Mouse (Mus musculus) forebrain, embryonic 15.5 days (tissue): ENCODE data around the gene F7. TPM values are rescaled to one million over a fixed set of nuclear protein-coding genes. Genes with fewer than 3 reads are reported as not detected.

Experiments
- ATAC-seq: fragments of 200-750 bp; cut with Nextera tagmentation; replicated peaks from 2 replicates; pipeline ENCODE4 v1.8.0; 2017; ENCODE audit warnings: mild to moderate bottlenecking, moderate TSS enrichment, moderate library complexity
- H3K27ac ChIP-seq: fragments of 300-500 bp; sonication (generic); replicated peaks from 2 replicates; pipeline ENCODE4 v1.5.1; 2015; ENCODE audit warnings: mild to moderate bottlenecking, inconsistent platforms
- H3K27me3 ChIP-seq: fragments of 300-500 bp; sonication (generic); 2 replicates; pipeline ENCODE4 v1.6.1; 2015; ENCODE audit warnings: inconsistent platforms
- H3K36me3 ChIP-seq: fragments of 300-500 bp; sonication (generic); 2 replicates; pipeline ENCODE4 v1.6.1; 2015; ENCODE audit warnings: mild to moderate bottlenecking, inconsistent platforms
- H3K4me1 ChIP-seq: fragments of 300-500 bp; sonication (generic); 2 replicates; pipeline ENCODE4 v1.6.1; 2015; ENCODE audit warnings: inconsistent platforms
- H3K4me2 ChIP-seq: fragments of 300-500 bp; sonication (generic); replicated peaks from 2 replicates; pipeline ENCODE4 v1.6.1; 2015; ENCODE audit warnings: mild to moderate bottlenecking, inconsistent platforms
- H3K4me3 ChIP-seq: fragments of 300-500 bp; sonication (generic); 2 replicates; pipeline ENCODE4 v1.5.1; 2015; ENCODE audit warnings: mild to moderate bottlenecking, inconsistent platforms
- H3K9ac ChIP-seq: fragments of 300-500 bp; sonication (generic); replicated peaks from 2 replicates; pipeline ENCODE4 v1.6.1; 2015; ENCODE audit warnings: mild to moderate bottlenecking, inconsistent platforms
- H3K9me3 ChIP-seq: fragments of 300-500 bp; sonication (generic); 2 replicates; pipeline ENCODE4 v1.6.1; 2016; ENCODE audit warnings: inconsistent platforms
- WGBS: fragments of 180-500 bp; shearing (Covaris S2); methylation state at CpG from one replicate; pipeline ENCODE4 v1.1.7; 2015; ENCODE audit warnings: mixed read lengths; 5-methylcytosine and 5-hydroxymethylcytosine counted together
- polyA plus RNA-seq: library from polyadenylated mRNA; unstranded; fragments of >200 nt; fragmentation: Nextera tagmentation; extraction: Ambion mirVana; gene quantifications from 2 replicates; pipeline ENCODE4 v1.2.1, GENCODE M21; 2015

The F7 gene
- 0.11 and 0.13 TPM in 2 replicates for polyA plus RNA-seq

DNA sequence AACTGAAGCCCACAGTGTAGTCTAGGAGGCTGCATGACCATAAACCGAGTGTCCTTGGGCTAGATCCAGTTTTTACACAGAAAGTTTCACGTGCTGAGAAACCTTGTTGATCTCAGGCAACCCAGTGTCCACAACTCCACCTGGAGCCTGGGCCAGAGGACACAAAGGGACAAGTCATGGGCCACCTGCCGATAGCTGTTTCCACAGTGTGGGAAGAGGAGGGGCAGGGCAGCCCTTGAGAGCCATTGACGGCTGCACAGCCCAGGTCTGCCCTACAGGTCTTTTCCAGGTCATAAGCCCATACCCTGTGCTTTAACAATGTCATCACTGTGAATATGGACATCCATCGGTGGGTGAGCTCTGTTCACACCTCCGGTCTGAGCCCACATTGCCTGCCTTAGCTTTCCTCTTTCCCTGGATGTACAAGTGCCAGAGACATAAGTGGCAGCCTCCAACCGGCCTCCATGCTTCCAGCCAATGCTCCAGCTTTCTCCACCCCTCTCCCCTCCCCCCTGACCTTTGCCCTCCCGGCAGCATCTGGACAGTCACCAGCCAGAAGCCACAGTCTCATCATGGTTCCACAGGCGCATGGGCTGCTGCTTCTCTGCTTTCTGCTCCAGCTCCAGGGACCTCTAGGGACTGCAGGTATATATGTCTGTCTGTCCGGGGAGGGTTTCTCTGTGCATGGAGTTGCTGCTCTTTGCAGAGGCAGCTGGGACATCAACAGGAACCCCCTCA lies at the start of gene F7:
TSS of gene F7 (plus strand) at position 548 of the 738 bp plus-strand sequence.
- Histone ChIP-seq H3K36me3 (peaks cover 4% of the 10 kb centered on the region), H3K27me3 (no peaks in the 10 kb centered on the region), H3K9me3 (no peaks in the 10 kb centered on the region), H3K4me3 (no peak within 1 kb of the TSS), H3K27ac (no peak within 1 kb of the TSS), H3K9ac (no peak within 1 kb of the TSS), H3K4me1 (no peaks in the 10 kb centered on the region), H3K4me2 (no peak within 1 kb of the TSS)
- WGBS = 71% methylated on average over 10 of the region's 10 CpGs
- no peak for ATAC-seq

DNA sequence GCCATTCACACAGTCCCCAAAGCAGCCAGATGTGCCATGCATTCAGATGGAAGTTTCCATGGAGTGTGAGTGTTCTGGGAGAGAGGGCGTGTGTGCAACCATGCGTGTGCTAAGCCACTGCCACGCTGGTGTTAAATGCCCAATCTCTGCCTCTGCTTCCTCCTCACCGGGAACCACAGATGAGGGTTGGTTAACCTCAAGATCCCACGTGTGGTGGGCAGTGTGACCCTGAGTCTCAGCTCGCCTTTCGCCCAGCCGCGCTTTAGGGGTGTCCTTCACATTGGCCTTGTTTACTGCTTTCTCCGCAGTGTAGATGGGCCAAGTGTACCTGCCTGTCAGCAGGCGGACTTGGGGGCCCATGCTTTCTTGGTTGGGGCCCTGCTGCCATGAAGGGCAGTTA lies 49.5 kb upstream of the F7 start:
- Histone ChIP-seq H3K4me2 (no peak overlapping the region), H3K9ac (no peak overlapping the region), H3K4me3 (no peak overlapping the region), H3K36me3 (peaks cover 48% of the 10 kb centered on the region), H3K4me1 (0 out of 2 replicates have a peak, but pooled peaks cover 3% of the 10 kb centered on the region), H3K27ac (no peak overlapping the region), H3K27me3 (no peaks in the 10 kb centered on the region), H3K9me3 (no peaks in the 10 kb centered on the region)
- ATAC-seq = no peak
- 85% methylated on average over 11 of the region's 11 CpGs for WGBS

DNA sequence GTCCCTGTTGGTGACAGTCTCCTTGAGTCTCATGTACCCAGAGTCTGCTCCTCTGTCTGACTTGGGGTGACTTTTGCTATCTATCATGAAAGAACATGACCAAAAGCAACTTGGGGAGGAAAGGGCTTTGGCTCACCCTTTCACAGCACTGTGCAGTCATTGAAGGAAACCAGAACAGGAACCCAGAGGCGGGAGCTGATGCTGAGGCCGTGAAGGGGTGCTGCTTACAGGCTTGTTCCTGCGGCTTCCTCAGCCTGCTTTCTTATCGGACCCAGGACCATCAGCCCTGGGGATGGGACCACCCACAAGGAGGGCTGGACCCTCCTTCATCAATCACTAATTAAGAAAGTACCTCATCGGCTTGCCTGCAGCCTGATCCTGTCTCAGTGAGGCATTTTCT lies 49.1 kb upstream of the F7 start:
- no peak overlapping the region for H3K4me2 ChIP-seq
- 79% methylated on average over 5 of the region's 5 CpGs for WGBS
- 0 out of 2 replicates have a peak, but pooled peaks cover 2% of the 10 kb centered on the region for H3K4me1 ChIP-seq
- peaks cover 52% of the 10 kb centered on the region for H3K36me3 ChIP-seq
- H3K27ac ChIP-seq = no peak overlapping the region
- no peak for ATAC-seq
- H3K9ac ChIP-seq = no peak overlapping the region
- no peaks in the 10 kb centered on the region for H3K27me3 ChIP-seq
- H3K9me3 ChIP-seq = no peaks in the 10 kb centered on the region
- H3K4me3 ChIP-seq = no peak overlapping the region

DNA sequence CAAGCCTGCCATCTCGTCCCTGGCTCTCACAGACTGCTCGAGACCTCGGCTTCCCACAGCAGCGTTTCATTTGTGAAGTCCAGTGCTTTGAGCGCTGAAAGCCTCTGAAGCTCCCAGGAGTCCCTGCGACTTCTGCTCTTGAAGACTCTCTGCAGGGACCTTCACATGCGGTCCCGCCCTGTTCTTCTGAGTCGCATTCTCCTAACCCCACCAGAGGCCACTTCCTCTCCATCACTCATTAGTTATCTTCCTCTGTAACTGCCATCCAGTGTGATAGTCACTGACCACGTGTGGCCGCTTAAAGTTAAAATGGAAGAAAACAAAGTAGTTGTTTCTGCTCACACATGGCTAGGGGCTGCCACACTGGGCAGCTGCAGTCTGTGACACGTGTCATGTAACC lies 48.5 kb upstream of the F7 start:
- Histone ChIP-seq H3K9me3 (no peaks in the 10 kb centered on the region), H3K4me1 (no peaks in the 10 kb centered on the region), H3K27me3 (no peaks in the 10 kb centered on the region), H3K4me3 (no peak overlapping the region), H3K27ac (no peak overlapping the region), H3K4me2 (no peak overlapping the region), H3K36me3 (peaks cover 57% of the 10 kb centered on the region), H3K9ac (no peak overlapping the region)
- WGBS = 89% methylated on average over 12 of the region's 12 CpGs
- ATAC-seq = no peak

DNA sequence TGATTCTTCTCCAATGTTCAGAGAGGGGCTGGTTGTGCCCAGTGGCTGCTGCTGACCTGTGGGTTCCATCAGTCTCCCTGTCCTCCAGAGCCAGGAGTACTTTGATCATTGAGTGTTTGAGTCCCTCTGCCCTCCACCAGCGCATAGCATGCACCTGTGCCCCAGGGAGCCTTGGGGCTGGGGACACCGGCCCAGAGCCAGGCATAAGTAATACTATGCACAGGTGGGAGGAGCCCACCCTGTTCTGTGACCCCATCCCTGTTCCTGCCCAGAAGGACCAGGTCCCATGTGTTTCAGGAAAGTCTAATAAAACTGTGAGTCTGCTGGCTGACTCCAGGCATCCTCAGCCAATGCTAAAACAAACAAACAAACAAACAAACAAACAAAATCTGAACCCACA lies 47.5 kb upstream of the F7 start:
- Histone ChIP-seq H3K4me1 (no peaks in the 10 kb centered on the region), H3K27ac (no peak overlapping the region), H3K4me2 (no peak overlapping the region), H3K4me3 (no peak overlapping the region), H3K36me3 (peaks cover 51% of the 10 kb centered on the region), H3K9ac (no peak overlapping the region), H3K27me3 (no peaks in the 10 kb centered on the region), H3K9me3 (no peaks in the 10 kb centered on the region)
- 83% methylated on average over 2 of the region's 2 CpGs for WGBS
- ATAC-seq = no peak

DNA sequence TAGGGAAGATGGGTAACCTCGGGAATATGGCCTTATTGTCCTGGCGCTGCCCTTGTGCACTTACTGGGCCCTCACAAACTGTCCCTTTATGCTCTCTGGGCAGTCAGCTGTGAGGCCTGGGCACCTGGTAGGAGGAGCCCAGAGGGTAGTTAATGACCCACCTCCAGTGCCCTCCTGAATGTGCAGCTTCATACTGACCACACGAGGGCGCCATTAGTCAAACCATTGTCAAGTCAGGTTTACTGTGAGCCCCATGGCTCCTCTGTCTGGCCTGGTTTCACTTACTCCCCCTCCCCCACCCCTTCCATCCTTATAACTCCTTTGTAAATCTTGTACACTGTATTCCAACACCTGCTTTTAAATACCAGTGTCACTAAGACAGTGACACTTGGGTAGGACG lies 47.1 kb upstream of the F7 start:
- H3K27ac ChIP-seq = no peak overlapping the region
- ATAC-seq = peak; percentile 23; the same call in 1 of the 2 replicates
- H3K36me3 ChIP-seq = peaks cover 49% of the 10 kb centered on the region
- H3K9ac ChIP-seq = no peak overlapping the region
- 34% methylated on average over 5 of the region's 5 CpGs for WGBS
- no peaks in the 10 kb centered on the region for H3K9me3 ChIP-seq
- H3K4me2 ChIP-seq = no peak overlapping the region
- no peak overlapping the region for H3K4me3 ChIP-seq
- no peaks in the 10 kb centered on the region for H3K27me3 ChIP-seq
- 0 out of 2 replicates have a peak, but pooled peaks cover 3% of the 10 kb centered on the region for H3K4me1 ChIP-seq

DNA sequence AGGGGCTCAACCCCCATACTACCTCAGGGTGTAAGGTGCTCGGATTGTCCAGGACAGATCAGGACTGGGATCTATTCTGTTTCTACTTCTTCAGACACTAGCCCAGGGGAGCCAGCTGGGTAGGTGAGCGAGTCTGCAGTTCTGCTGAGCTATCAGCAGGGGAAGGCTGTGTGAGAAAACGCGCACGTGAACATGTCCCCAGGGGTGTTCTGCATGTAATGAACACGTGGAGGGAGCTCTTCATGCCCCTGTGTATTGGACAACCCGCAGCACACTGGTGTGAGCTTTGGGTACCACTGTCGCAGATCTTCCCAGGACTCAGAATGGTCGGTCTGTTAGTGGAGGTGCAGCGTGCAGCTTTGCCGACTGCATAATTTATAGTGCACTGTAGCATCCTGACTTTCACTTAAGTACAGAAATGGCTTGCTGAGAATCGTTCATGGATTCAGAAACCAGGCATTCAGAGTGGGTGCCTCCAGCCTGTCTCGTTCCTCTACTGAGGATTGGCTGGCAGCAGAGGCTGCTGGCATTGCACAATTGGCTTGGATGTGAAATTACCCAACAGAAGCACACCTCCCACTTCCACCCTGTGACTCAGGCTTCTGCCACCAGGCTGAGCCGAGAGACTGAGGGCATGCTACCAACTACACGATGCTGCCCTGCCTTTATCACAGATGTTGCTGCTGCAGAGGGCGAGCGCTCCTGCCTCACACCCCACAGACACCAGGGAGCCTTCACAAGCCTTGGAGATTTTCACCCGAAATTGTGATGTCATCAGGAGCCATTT lies 42.0 kb upstream of the F7 start:
- peaks cover 32% of the 10 kb centered on the region for H3K36me3 ChIP-seq
- ATAC-seq = peak; percentile 54; the same call in 1 of the 2 replicates
- H3K4me3 ChIP-seq = no peak overlapping the region
- no peak overlapping the region for H3K9ac ChIP-seq
- H3K27me3 ChIP-seq = no peaks in the 10 kb centered on the region
- WGBS = 82% methylated on average over 18 of the region's 18 CpGs
- no peak overlapping the region for H3K4me2 ChIP-seq
- no peaks in the 10 kb centered on the region for H3K9me3 ChIP-seq
- peaks cover 6% of the 10 kb centered on the region; the same call in 1 of the 2 replicates for H3K4me1 ChIP-seq
- peak overlapping the region; percentile 38; the same call in 1 of the 2 replicates for H3K27ac ChIP-seq

DNA sequence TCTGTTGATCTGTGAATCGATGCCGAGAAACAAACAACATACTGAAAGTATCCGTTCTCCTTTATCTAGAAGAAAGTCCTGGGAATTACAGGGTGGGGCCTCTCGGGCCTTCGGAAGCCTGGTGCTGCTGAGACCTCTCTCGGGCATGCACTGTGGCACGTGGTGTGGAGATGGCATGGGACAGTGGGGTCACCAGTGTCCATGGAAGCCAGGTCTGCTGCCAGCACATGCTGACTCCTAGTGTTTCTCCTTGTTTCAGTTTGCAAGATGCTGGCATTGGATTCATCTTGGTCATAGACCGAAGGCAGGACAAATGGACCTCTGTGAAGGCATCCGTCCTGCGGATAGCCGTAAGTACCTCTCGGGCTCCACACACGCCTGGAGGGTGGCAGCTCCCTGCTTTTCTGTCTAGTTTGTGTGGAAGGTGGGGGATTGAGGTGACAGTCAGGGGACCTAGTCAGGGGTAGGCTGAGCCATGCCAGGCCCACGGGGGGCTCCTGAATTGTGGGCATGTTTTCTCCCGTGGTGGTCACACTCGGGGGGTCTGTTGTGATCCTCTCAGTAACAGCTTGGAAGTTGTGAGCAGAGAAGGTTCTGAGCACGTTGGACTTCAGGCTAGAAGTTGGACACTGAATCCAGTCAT lies 41.1 kb upstream of the F7 start:
- Histone ChIP-seq H3K4me3 (no peak overlapping the region), H3K4me2 (no peak overlapping the region), H3K27ac (no peak overlapping the region), H3K36me3 (peaks cover 32% of the 10 kb centered on the region), H3K4me1 (peaks cover 6% of the 10 kb centered on the region; the same call in 1 of the 2 replicates), H3K9ac (no peak overlapping the region), H3K9me3 (no peaks in the 10 kb centered on the region), H3K27me3 (no peaks in the 10 kb centered on the region)
- WGBS = 91% methylated on average over 17 of the region's 17 CpGs
- no peak for ATAC-seq

DNA sequence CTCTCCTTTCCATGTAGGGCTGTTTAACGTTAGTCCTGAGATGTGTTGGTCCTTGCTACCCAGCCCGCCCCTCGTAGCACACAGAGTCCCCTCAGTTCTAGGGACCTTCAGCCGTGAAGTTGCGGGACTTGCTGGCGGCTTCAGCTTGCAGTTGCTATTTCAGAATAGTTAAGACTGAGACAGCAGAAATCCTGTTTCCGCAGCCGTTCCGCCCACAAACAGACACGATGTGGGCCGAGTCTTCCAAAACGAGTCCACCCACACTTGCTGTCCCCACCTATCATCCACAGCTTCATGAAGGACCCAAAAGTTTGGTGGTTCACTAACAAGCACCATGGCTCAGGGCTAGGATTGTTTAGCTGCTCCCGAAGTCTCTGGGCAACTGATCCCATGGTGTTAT lies 40.6 kb upstream of the F7 start:
- H3K9me3 ChIP-seq = no peaks in the 10 kb centered on the region
- no peak overlapping the region for H3K4me3 ChIP-seq
- H3K36me3 ChIP-seq = peaks cover 32% of the 10 kb centered on the region

DNA sequence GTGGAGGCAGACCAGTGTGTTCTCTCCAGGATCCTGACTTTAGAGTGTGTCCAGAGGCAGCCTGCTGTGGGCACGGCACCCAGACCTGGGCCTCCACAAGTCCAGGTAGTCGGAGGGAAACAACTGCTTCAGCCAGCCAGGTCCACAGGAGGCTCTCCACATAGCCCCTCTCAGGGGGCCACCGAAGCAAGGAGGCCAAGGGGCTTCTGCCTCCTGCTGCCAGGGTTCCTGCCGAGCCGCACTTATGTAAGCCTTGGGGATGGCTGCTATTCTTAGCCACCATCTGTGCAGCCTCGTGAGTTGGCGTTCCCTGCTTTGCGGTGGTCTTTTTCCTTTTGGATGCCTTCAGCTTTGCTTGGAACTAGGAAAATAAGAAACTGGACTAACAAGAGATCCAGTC lies 38.3 kb upstream of the F7 start:
- Histone ChIP-seq H3K27me3 (no peaks in the 10 kb centered on the region), H3K4me3 (no peak overlapping the region), H3K4me1 (peaks cover 6% of the 10 kb centered on the region; the same call in 1 of the 2 replicates), H3K4me2 (no peak overlapping the region), H3K9me3 (no peaks in the 10 kb centered on the region), H3K9ac (no peak overlapping the region), H3K27ac (no peak overlapping the region), H3K36me3 (peaks cover 18% of the 10 kb centered on the region)
- ATAC-seq = no peak
- 79% methylated on average over 8 of the region's 8 CpGs for WGBS

More for the DNA sequence above, 40.6 kb upstream of the F7 start:
- no peak overlapping the region for H3K4me2 ChIP-seq
- 93% methylated on average over 13 of the region's 13 CpGs for WGBS
- ATAC-seq = no peak
- no peak overlapping the region for H3K9ac ChIP-seq
- peaks cover 6% of the 10 kb centered on the region; the same call in 1 of the 2 replicates for H3K4me1 ChIP-seq
- H3K27me3 ChIP-seq = no peaks in the 10 kb centered on the region
- no peak overlapping the region for H3K27ac ChIP-seq

DNA sequence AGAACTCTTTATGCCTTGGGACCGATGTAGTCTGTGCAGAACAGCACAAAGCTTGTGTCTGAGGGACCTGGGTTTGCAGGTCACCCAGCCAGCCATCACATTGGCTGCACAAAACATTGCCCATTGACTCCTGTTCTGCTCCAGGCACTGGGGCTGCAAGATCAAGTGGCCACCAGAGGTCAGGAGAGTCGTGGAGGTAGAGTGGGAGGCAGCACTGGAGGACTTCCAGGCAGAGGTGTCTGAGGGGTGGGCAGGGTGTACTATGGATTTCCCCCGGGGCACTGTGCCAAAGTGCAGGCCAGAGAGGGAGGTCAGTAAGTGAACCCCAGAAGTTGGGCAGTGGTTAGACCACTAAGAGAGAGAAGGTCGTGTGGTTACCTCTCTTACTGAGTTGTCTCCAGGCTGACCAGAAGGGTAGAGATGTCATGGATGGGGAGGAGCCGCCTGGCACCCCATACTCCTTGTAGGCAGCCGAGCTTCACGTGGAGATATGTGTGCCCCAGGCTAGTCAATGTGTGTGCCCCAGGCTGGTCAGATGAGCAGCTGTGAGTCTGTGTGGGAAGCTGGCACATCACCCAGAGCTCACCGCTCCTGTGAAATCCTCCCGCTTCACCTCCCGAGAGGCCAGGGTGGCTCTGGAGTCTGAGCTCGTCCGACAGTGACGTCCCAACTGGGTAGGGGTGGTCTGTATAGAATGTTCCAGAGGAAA lies 37.0 kb upstream of the F7 start:
- Histone ChIP-seq H3K4me3 (no peak overlapping the region), H3K4me1 (peaks cover 3% of the 10 kb centered on the region; the same call in 1 of the 2 replicates), H3K9ac (no peak overlapping the region), H3K36me3 (peaks cover 20% of the 10 kb centered on the region), H3K9me3 (no peaks in the 10 kb centered on the region), H3K4me2 (no peak overlapping the region), H3K27me3 (no peaks in the 10 kb centered on the region), H3K27ac (no peak overlapping the region)
- ATAC-seq = no peak
- WGBS = 84% methylated on average over 13 of the region's 13 CpGs
